In the genomic region with DNA sequence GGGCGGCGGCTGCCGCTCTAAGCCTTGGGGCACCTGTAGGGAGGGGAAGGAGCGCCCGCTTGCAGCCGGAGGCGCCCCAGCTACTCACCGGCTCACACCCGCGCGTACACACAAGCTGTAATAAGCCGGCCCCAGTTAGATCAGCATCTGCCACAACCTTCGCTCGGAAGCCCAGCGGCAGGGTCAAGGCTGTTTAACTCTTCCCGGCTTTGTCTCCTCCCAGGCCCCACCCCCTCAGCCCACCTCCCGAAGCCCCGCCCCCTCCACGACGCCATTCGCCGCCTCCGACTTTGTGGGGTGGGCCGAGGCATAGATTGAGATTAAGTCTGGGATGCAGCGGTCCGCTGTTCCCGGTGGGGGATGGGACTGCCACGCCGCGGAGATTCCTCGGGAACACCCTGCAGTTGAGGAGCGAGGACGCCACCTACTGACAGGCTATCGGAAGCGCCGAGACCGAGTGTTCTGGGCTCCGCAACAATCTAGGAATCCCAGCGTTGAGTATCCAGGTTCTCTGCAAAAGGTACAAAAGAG, we compare ENCODE assay signal across 8 mouse cellular contexts. TPM values are rescaled to one million over a fixed set of nuclear protein-coding genes. Genes with fewer than 3 reads are reported as not detected.
A peak's percentile ranks its signal among the peaks of the same experiment; 100 is the strongest.
DNase-seq lines count a peak whose midpoint lies in the region; ATAC-seq lines count a peak whose summit lies in the region.

No protein-coding gene starts in this region.

- peaks cover 8% of the 10 kb centered on the region for H3K36me3 ChIP-seq in hindbrain, embryonic 13.5 days

- H3K4me2 ChIP-seq in hindbrain, embryonic 13.5 days: peak overlapping the region; percentile 61

- DNase-seq in Muller cell, postnatal 12 days (ENCODE audit: inconsistent ontology term): peak; percentile 99
- DNase-seq in cerebellum, adult 9-11 months: peak; percentile 96
- peak; percentile 95 to 98 for DNase-seq in frontal cortex, postnatal 10 days (ENCODE audit: low spot score in 2 of 2)
- DNase-seq in layer of hippocampus, postnatal 25 days (ENCODE audit: extremely low spot score in 1 of 2, low spot score in 1 of 2): peak; percentile 90 to 98
- DNase-seq in lung, postnatal 25 days (ENCODE audit: low spot score): peak; percentile 98
- peak; percentile 99 for DNase-seq in retina, embryonic 14.5 days (ENCODE audit: low spot score)
- DNase-seq in thymus, postnatal 4 days: peak; percentile 95

- H3K4me1 ChIP-seq in hindbrain, embryonic 13.5 days (replicated peaks): peaks cover 37% of the 10 kb centered on the region

- peak overlapping the region; percentile 88 for H3K9ac ChIP-seq in hindbrain, embryonic 13.5 days

- WGBS in hindbrain, embryonic 13.5 days: under 1% methylated on average over 39 of the region's 39 CpGs

- no peaks in the 10 kb centered on the region for H3K9me3 ChIP-seq in hindbrain, embryonic 13.5 days

- H3K27ac ChIP-seq in hindbrain, embryonic 13.5 days: peak overlapping the region; percentile 98

- H3K27me3 ChIP-seq in hindbrain, embryonic 13.5 days: no peaks in the 10 kb centered on the region

- H3K4me3 ChIP-seq in hindbrain, embryonic 13.5 days: peak overlapping the region; percentile 74

- ATAC-seq in hindbrain, embryonic 13.5 days (ENCODE audit: low FRiP score): peak; percentile 96

RNA-seq across cellular contexts. Expression of a gene that starts 7.3 kb away (rescaled TPM):
- 500 and 521 TPM in 2 replicates for polyA plus RNA-seq in hindbrain, embryonic 13.5 days (2015; fragmentation: Nextera tagmentation; extraction: Ambion mirVana)
- total RNA-seq in layer of hippocampus, postnatal 25 days (2021): 10 to 100 TPM; 52.2 to 57.4 TPM

RNA-seq across cellular contexts. Expression of a gene that starts 7.5 kb away (rescaled TPM):
- 11.5 and 13.7 TPM in 2 replicates for polyA plus RNA-seq in hindbrain, embryonic 13.5 days (2015; fragmentation: Nextera tagmentation; extraction: Ambion mirVana)
- 10 to 100 TPM; 38.9 to 42.3 TPM for total RNA-seq in layer of hippocampus, postnatal 25 days (2021)

RNA-seq across cellular contexts. Expression of a gene that starts 56.0 kb away (rescaled TPM):
- 0.70 and 0.78 TPM in 2 replicates for polyA plus RNA-seq in hindbrain, embryonic 13.5 days (2015; fragmentation: Nextera tagmentation; extraction: Ambion mirVana)
- total RNA-seq in layer of hippocampus, postnatal 25 days (2021): 1 to 10 TPM; 10.0 TPM

RNA-seq across cellular contexts. Expression of a gene that starts 59.6 kb away (rescaled TPM):
- not detected in 2 replicates for polyA plus RNA-seq in hindbrain, embryonic 13.5 days (2015; fragmentation: Nextera tagmentation; extraction: Ambion mirVana)
- 1 to 10 TPM in 1 of 2 experiments, not detected in 1; 1.3 TPM for total RNA-seq in layer of hippocampus, postnatal 25 days (2021)

Comparison
In these comparisons a context has a peak if more than half of its experiments do, and no peak if none do; other contexts are left out.
1. Peak in every context shown above with its lines: DNase-seq, ATAC-seq, H3K4me3 ChIP-seq and H3K27ac ChIP-seq.